Mouse (Mus musculus) myocyte (in vitro differentiated cells): ENCODE results near the gene Fbxl19.

Experiments used
- E2F4 ChIP-seq: IDR thresholded peaks from one replicate; pipeline ENCODE4 v1.6.1; 2011; ENCODE audit warnings: mild to moderate bottlenecking, control low read depth, moderate library complexity; ENCODE audit not compliant: insufficient read depth
- MYOG ChIP-seq, 3 experiments: IDR thresholded peaks; one replicate each; pipeline ENCODE4 v1.6.1; 2011; ENCODE audit warnings: control low read depth in 2 of 3, low read depth in 2 of 3, mild to moderate bottlenecking in 2 of 3; ENCODE audit not compliant: insufficient read length in 2 of 3, control insufficient read depth in 1 of 3, insufficient read depth in 1 of 3
- POLR2A ChIP-seq: IDR thresholded peaks from one replicate; pipeline ENCODE4 v1.6.1; 2011; ENCODE audit warnings: low read depth, mild to moderate bottlenecking, control low read depth, moderate library complexity; ENCODE audit not compliant: insufficient read length
- POLR2AphosphoS2 ChIP-seq: IDR thresholded peaks from one replicate; pipeline ENCODE4 v1.6.1; 2011; ENCODE audit warnings: low read depth, control low read depth; ENCODE audit not compliant: insufficient read length
- REST ChIP-seq: IDR thresholded peaks from one replicate; pipeline ENCODE4 v1.6.1; 2011; ENCODE audit warnings: mild to moderate bottlenecking, control low read depth, moderate library complexity; ENCODE audit not compliant: insufficient read depth, insufficient read length
- SRF ChIP-seq: IDR thresholded peaks from one replicate; pipeline ENCODE4 v1.6.1; 2011; ENCODE audit warnings: low read depth; ENCODE audit not compliant: control insufficient read depth, insufficient read length
- USF1 ChIP-seq: IDR thresholded peaks from one replicate; pipeline ENCODE4 v1.6.1; 2011; ENCODE audit warnings: low read depth, mild to moderate bottlenecking, control low read depth, moderate library complexity

DNA sequence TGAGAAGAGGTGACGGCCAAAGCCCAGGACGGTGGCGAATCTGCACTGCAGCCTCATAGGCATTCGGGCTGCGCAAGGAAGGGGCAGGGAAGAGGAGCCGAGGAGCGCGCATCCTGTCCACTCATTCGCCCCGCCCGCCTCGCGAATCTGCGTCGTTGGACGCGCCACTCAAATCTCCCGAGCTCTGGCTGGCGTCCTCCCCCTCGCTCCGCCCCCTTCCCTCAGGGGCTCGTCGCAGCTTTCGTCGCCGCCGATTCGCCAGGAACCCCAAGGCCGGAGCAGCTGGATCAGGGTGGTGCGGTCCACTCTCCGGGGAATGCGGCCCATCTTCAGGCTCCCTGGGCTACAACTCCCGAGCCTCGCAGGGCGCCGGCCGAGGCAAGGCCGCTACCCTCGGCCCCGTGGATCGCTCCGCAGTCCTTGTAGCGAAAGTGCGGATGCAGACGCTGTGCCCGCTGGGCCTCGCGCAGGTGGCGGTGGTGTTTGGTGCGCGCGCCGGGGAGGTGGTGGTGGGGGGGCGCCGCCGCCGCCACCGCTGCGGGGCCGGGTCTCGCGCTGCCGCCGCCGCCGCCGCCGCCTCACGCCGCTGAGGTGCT is 32.6 kb downstream of the Fbxl19 start:
- TF ChIP-seq SRF (no peak), REST (no peak), POLR2A (peak; percentile 44), USF1 (no peak), E2F4 (peak; percentile 33), MYOG (IDR thresholded peaks at IDR 0.05; ENCODE audit: control insufficient read depth in 1 of 3, insufficient read depth in 1 of 3, insufficient read length in 2 of 3, low read depth in 2 of 3) (peak in 2 of 3 experiments; percentile 81 to 89), POLR2AphosphoS2 (peak; percentile 90)
